Mouse (Mus musculus) MEL (cell line): ENCODE data around the gene Gm26938. TPM values are rescaled to one million over a fixed set of nuclear protein-coding genes. Genes with fewer than 3 reads are reported as not detected.
A peak's percentile ranks its signal among the peaks of the same experiment; 100 is the strongest.

Source experiments
- DNase-seq: peaks from one replicate; pipeline ENCODE4 v3.0.0; 2011; ENCODE audit warnings: low read depth, low spot score
- H3K27ac ChIP-seq: 2 replicates; pipeline ENCODE4 v1.5.1; 2012; ENCODE audit warnings: low read depth, mild to moderate bottlenecking, control low read depth, low read length, moderate library complexity; ENCODE audit not compliant: control insufficient read depth
- H3K27me3 ChIP-seq, 2 experiments: fragments of 150-350 bp in 1 of 2; sonication (generic) in 1 of 2; 2 replicates each; pipeline ENCODE4 v1.6.1; 2012; ENCODE audit warnings: low read length in 2 of 2, mild to moderate bottlenecking in 2 of 2, improper control_type of control experiment in 1 of 2, moderate library complexity in 1 of 2; ENCODE audit not compliant: insufficient read depth in 2 of 2, control insufficient read depth in 1 of 2
- H3K36me3 ChIP-seq, 2 experiments: 2 replicates each; pipeline ENCODE4 v1.6.1; 2012 to 2014; ENCODE audit warnings: low read length in 2 of 2, improper control_type of control experiment in 1 of 2, inconsistent platforms in 1 of 2, mild to moderate bottlenecking in 1 of 2; ENCODE audit not compliant: insufficient read depth in 2 of 2, control insufficient read depth in 1 of 2
- H3K4me1 ChIP-seq, 2 experiments: fragments of 150-350 bp in 1 of 2; sonication (generic) in 1 of 2; 2 replicates each; pipeline ENCODE4 v1.6.1; 2012; ENCODE audit warnings: low read length in 2 of 2, improper control_type of control experiment in 1 of 2, mild to moderate bottlenecking in 1 of 2; ENCODE audit not compliant: insufficient read depth in 2 of 2, control insufficient read depth in 1 of 2
- H3K4me3 ChIP-seq, 2 experiments: fragments of 150-350 bp in 1 of 2; sonication (generic) in 1 of 2; 2 replicates each; pipeline ENCODE4 v1.5.1; 2012; ENCODE audit warnings: low read depth in 2 of 2, low read length in 2 of 2, mild to moderate bottlenecking in 2 of 2, moderate library complexity in 2 of 2, control low read depth in 1 of 2, improper control_type of control experiment in 1 of 2; ENCODE audit not compliant: control insufficient read depth in 1 of 2, insufficient read depth in 1 of 2
- H3K79me2 ChIP-seq: 2 replicates; pipeline ENCODE4 v1.6.1; 2012; ENCODE audit warnings: mild to moderate bottlenecking, low read length, moderate library complexity; ENCODE audit not compliant: control insufficient read depth, poor library complexity, insufficient read depth
- H3K9ac ChIP-seq: 2 replicates; pipeline ENCODE4 v1.6.1; 2012; ENCODE audit warnings: low read depth, mild to moderate bottlenecking, control low read depth, low read length, moderate library complexity; ENCODE audit not compliant: control insufficient read depth, poor library complexity, severe bottlenecking
- H3K9me3 ChIP-seq: fragments of 150-350 bp; sonication (generic); replicated peaks from 2 replicates; pipeline ENCODE4 v1.6.1; 2012; ENCODE audit warnings: mild to moderate bottlenecking, low read length, improper control_type of control experiment, moderate library complexity; ENCODE audit not compliant: insufficient read depth
- BHLHE40 ChIP-seq: IDR thresholded peaks from 2 replicates; pipeline ENCODE4 v1.6.1; 2012; ENCODE audit warnings: low read depth, mild to moderate bottlenecking, inconsistent platforms, low read length, improper control_type of control experiment, borderline replicate concordance
- CHD2 ChIP-seq: IDR thresholded peaks from 2 replicates; pipeline ENCODE4 v1.6.1; 2011; ENCODE audit warnings: low read length, improper control_type of control experiment
- CTCF ChIP-seq, 3 experiments: IDR thresholded peaks in 2 of 3; conservative IDR thresholded peaks in 1 of 3; 2 replicates each; pipeline ENCODE4 v1.5.1; 2011 to 2012; ENCODE audit warnings: low read length in 3 of 3, low read depth in 2 of 3, mild to moderate bottlenecking in 2 of 3, improper control_type of control experiment in 1 of 3, inconsistent platforms in 1 of 3, mixed read lengths in 1 of 3, moderate library complexity in 1 of 3; ENCODE audit not compliant: control insufficient read depth in 1 of 3, insufficient read depth in 1 of 3, poor library complexity in 1 of 3, severe bottlenecking in 1 of 3
- E2F4 ChIP-seq: IDR thresholded peaks from 2 replicates; pipeline ENCODE4 v1.6.1; 2011; ENCODE audit warnings: low read depth, low read length, improper control_type of control experiment, borderline replicate concordance
- ELF1 ChIP-seq: IDR thresholded peaks from 2 replicates; pipeline ENCODE4 v1.6.1; 2014; ENCODE audit warnings: low read depth, mild to moderate bottlenecking, inconsistent platforms, low read length, improper control_type of control experiment, moderate library complexity
- EP300 ChIP-seq, 2 experiments: IDR thresholded peaks; 2 replicates each; pipeline ENCODE4 v1.6.1; 2011; ENCODE audit warnings: improper control_type of control experiment in 2 of 2, low read length in 2 of 2, low read depth in 1 of 2, mild to moderate bottlenecking in 1 of 2
- ETS1 ChIP-seq: IDR thresholded peaks from 2 replicates; pipeline ENCODE4 v1.6.1; 2012; ENCODE audit warnings: low read depth, mild to moderate bottlenecking, inconsistent platforms, low read length, improper control_type of control experiment, moderate library complexity
- GABPA ChIP-seq: IDR thresholded peaks from 2 replicates; pipeline ENCODE4 v1.6.1; 2012; ENCODE audit warnings: low read depth, mild to moderate bottlenecking, inconsistent platforms, low read length, improper control_type of control experiment, moderate library complexity
- GATA1 ChIP-seq: IDR thresholded peaks from 2 replicates; pipeline ENCODE4 v1.6.1; 2011; ENCODE audit warnings: low read depth, low read length, improper control_type of control experiment
- HCFC1 ChIP-seq: IDR thresholded peaks from 2 replicates; pipeline ENCODE4 v1.6.1; 2012; ENCODE audit warnings: low read depth, mild to moderate bottlenecking, inconsistent platforms, low read length, improper control_type of control experiment, moderate library complexity
- MAX ChIP-seq: IDR thresholded peaks from 2 replicates; pipeline ENCODE4 v1.6.1; 2011; ENCODE audit warnings: low read length, improper control_type of control experiment
- MEF2A ChIP-seq: IDR thresholded peaks from 2 replicates; pipeline ENCODE4 v1.6.1; 2014; ENCODE audit warnings: low read depth, mild to moderate bottlenecking, inconsistent platforms, low read length, improper control_type of control experiment; ENCODE audit not compliant: poor library complexity, insufficient replicate concordance, severe bottlenecking; ENCODE audit errors: extremely low read depth
- MXI1 ChIP-seq: IDR thresholded peaks from 2 replicates; pipeline ENCODE4 v1.6.1; 2011; ENCODE audit warnings: mild to moderate bottlenecking, low read depth, low read length, improper control_type of control experiment
- MYB ChIP-seq: IDR thresholded peaks from 2 replicates; pipeline ENCODE4 v1.6.1; 2011; ENCODE audit warnings: mild to moderate bottlenecking, low read depth, low read length, improper control_type of control experiment
- NELFE ChIP-seq: IDR thresholded peaks from 2 replicates; pipeline ENCODE4 v1.6.1; 2011; ENCODE audit warnings: low read depth, low read length, improper control_type of control experiment
- SIN3A ChIP-seq: IDR thresholded peaks from 2 replicates; pipeline ENCODE4 v1.6.1; 2012; ENCODE audit warnings: low read length, improper control_type of control experiment, inconsistent platforms
- UBTF ChIP-seq: IDR thresholded peaks from 2 replicates; pipeline ENCODE4 v1.6.1; 2012; ENCODE audit warnings: low read depth, mild to moderate bottlenecking, inconsistent platforms, low read length, improper control_type of control experiment, moderate library complexity, borderline replicate concordance; ENCODE audit not compliant: insufficient read depth
- ZC3H11A ChIP-seq: IDR thresholded peaks from 2 replicates; pipeline ENCODE4 v1.6.1; 2012; ENCODE audit warnings: low read depth, mild to moderate bottlenecking, inconsistent platforms, low read length, improper control_type of control experiment
- ZKSCAN1 ChIP-seq: IDR thresholded peaks from 2 replicates; pipeline ENCODE4 v1.6.1; 2012; ENCODE audit warnings: low read depth, mild to moderate bottlenecking, inconsistent platforms, low read length, improper control_type of control experiment, moderate library complexity
- ZMIZ1 ChIP-seq: IDR thresholded peaks from 2 replicates; pipeline ENCODE4 v1.6.1; 2012; ENCODE audit warnings: low read depth, mild to moderate bottlenecking, inconsistent platforms, low read length, improper control_type of control experiment, moderate library complexity
- polyA plus RNA-seq, 2 experiments: library from polyadenylated mRNA; stranded (reverse) in 1 of 2; unstranded in 1 of 2; fragments of >175 nt in 1 of 2; fragments of >200 nt in 1 of 2; gene quantifications; 2 replicates each; pipeline versions ENCODE4 v1.2.1 to v1.2.4; 2012; ENCODE audit warnings: low replicate concordance in 2 of 2, low read depth in 1 of 2; ENCODE audit not compliant: insufficient read length in 2 of 2, insufficient read depth in 1 of 2, missing spikeins in 1 of 2
- total RNA-seq: library from RNA; depleted of rRNA; stranded (reverse); fragments of 300-350 nt; gene quantifications from 2 replicates; pipeline ENCODE4 v1.2.3, GENCODE M21; 2012

Gene Gm26938
- total and polyA plus RNA-seq, 3 experiments = 0.11 TPM; not detected in 2

GRCm38 (mm10) chr5:139797473-139798167 lies 28.6 kb downstream of the Gm26938 start:
- Histone ChIP-seq H3K9ac (no peak overlapping the region), H3K27ac (no peak overlapping the region), H3K9me3 (no peaks in the 10 kb centered on the region), H3K4me3 (no peak overlapping the region), H3K4me1 (peaks cover 7 to 25% of the 10 kb centered on the region in 2 experiments), H3K79me2 (peaks cover 55% of the 10 kb centered on the region), H3K27me3 (no peaks in the 10 kb centered on the region), H3K36me3 (peaks cover 0 to 10% of the 10 kb centered on the region in 2 experiments; a peak in 3 of 4 replicates)
- no peak for TF ChIP-seq UBTF
- peak; percentile 50 for TF ChIP-seq GATA1
- no peak for TF ChIP-seq ZMIZ1
- TF ChIP-seq MXI1 = no peak
- no peak for TF ChIP-seq EP300 (IDR thresholded peaks at IDR 0.05; ENCODE audit: low read depth in 1 of 2, low read length in 2 of 2)
- TF ChIP-seq SIN3A = 0 out of 2 replicates have a peak, but pooled peaks have one; percentile 24
- TF ChIP-seq E2F4 = no peak
- TF ChIP-seq HCFC1 = no peak
- TF ChIP-seq ELF1 = no peak
- no peak for TF ChIP-seq MEF2A
- TF ChIP-seq CTCF (IDR thresholded peaks at IDR 0.05 in 2 of 3, conservative IDR thresholded peaks at IDR 0.05 in 1 of 3; ENCODE audit: control insufficient read depth in 1 of 3, insufficient read depth in 1 of 3, low read depth in 2 of 3, low read length in 3 of 3, poor library complexity in 1 of 3, severe bottlenecking in 1 of 3) = no peak
- DNase-seq = peak; percentile 26

GRCm38 (mm10) chr5:139796900-139797299 lies 29.3 kb downstream of the Gm26938 start:
- peaks cover 7 to 22% of the 10 kb centered on the region in 2 experiments for H3K4me1 ChIP-seq

More at GRCm38 (mm10) chr5:139796900-139797299, 29.3 kb downstream of the Gm26938 start:
- Histone ChIP-seq H3K27ac (no peak overlapping the region), H3K27me3 (no peaks in the 10 kb centered on the region), H3K4me3 (no peak overlapping the region), H3K79me2 (peaks cover 62% of the 10 kb centered on the region), H3K36me3 (peaks cover 0 to 10% of the 10 kb centered on the region in 2 experiments; a peak in 3 of 4 replicates), H3K9ac (no peak overlapping the region), H3K9me3 (no peaks in the 10 kb centered on the region)
- no peak for TF ChIP-seq E2F4
- no peak for TF ChIP-seq BHLHE40
- no peak for TF ChIP-seq UBTF
- no peak for TF ChIP-seq MYB
- TF ChIP-seq ZC3H11A = no peak
- no peak for TF ChIP-seq NELFE
- no peak for TF ChIP-seq CHD2
- TF ChIP-seq GABPA = no peak
- TF ChIP-seq ZMIZ1 = no peak
- no peak for TF ChIP-seq SIN3A
- TF ChIP-seq ETS1 = no peak
- no peak for TF ChIP-seq MAX
- no peak for TF ChIP-seq ZKSCAN1
- DNase-seq = no peak
